Mouse (Mus musculus): Measurements from ENCODE around the gene Rtca. TPM values are rescaled to one million over a fixed set of nuclear protein-coding genes. Genes with fewer than 3 reads are reported as not detected.
A peak's percentile ranks its signal among the peaks of the same experiment; 100 is the strongest.

Gene Rtca
- polyA plus RNA-seq, 1 experiment from 2014 or later, result 60.1 TPM

DNA sequence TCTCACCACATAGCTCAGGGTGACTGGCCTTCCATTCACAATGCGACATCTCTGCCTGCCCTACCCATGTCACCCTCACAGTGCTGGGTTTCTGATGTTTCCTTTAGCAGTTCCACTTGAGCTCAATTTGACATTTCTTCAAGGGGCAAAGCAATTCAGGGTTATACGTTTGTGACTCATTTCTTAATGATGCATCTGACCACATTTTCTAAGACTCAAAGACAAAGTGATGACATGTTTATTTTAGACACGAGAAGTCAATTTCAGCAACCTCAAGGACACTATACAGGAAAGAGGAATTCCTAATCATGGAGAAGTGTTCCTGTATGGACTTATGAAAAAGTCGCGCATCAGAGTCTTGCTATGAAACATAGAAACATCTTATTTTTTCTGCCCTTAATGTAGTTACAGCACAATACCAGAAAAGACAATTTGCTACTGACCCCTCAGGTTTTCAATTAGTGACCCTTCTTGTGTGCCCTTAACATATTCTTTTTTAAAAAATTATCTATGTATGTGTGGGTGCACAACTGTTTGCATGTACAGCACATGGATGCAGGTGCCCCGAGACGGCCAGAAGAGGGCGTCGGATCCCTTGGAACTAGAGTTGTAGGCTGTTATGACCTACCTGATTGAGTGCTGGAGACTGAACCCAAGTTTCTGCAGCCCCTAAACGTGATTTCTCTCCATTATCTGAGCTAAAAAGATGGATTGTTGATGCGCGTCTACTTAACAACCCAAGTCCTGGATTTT, 4.3 kb upstream of the Rtca start:
- Histone ChIP-seq H3K27ac (no peak overlapping the region), H3K36me3 (no peaks in the 10 kb centered on the region), H3K9ac (no peak overlapping the region), H3K4me1 (peaks cover 10% of the 10 kb centered on the region; the same call in 1 of the 2 replicates), H3K9me3 (no peaks in the 10 kb centered on the region), H3K4me2 (peak overlapping the region; percentile 72), H3K4me3 (replicated peaks) (peak overlapping the region; percentile 70), H3K27me3 (replicated peaks) (no peaks in the 10 kb centered on the region)
- no peak for ATAC-seq (ENCODE audit: insufficient read depth, low FRiP score, low read depth)
- WGBS, result 37% methylated on average over 12 of the region's 12 CpGs

DNA sequence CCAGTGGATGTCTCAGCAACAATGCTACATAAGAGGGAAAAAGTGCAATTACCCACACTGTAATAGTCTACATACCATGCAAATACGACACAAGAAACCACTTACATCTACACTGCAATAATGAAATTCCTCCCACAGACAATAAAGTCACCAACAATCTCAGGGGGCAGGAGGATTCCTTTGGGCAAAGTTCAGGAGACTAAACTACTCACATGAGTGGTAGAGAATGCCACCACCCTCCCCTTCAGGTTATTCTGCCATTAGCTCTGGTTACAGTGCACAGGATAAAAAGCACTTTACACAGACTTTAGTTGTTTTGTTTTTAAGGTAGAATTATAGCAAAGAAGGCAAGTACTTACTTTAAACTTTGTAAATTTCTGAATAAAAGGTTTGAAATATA, 12.3 kb downstream of the Rtca start:
- Histone ChIP-seq H3K4me2 (no peak overlapping the region), H3K9ac (no peak overlapping the region), H3K27ac (no peak overlapping the region), H3K36me3 (peaks cover 51% of the 10 kb centered on the region), H3K4me3 (replicated peaks) (no peak overlapping the region), H3K27me3 (replicated peaks) (no peaks in the 10 kb centered on the region), H3K9me3 (no peaks in the 10 kb centered on the region), H3K4me1 (no peaks in the 10 kb centered on the region)
- no peak for ATAC-seq (ENCODE audit: insufficient read depth, low FRiP score, low read depth)
- 93% methylated on average over 1 of the region's 1 CpGs for WGBS

GRCm38 (mm10) chr3:116493658-116494057, 14.3 kb downstream of the Rtca start:
- Histone ChIP-seq H3K4me3 (replicated peaks) (no peak overlapping the region), H3K36me3 (peaks cover 44% of the 10 kb centered on the region), H3K4me2 (no peak overlapping the region), H3K4me1 (no peaks in the 10 kb centered on the region), H3K9ac (no peak overlapping the region), H3K27me3 (replicated peaks) (no peaks in the 10 kb centered on the region), H3K9me3 (no peaks in the 10 kb centered on the region), H3K27ac (no peak overlapping the region)
- WGBS, result 63% methylated on average over 5 of the region's 5 CpGs
- ATAC-seq (ENCODE audit: insufficient read depth, low FRiP score, low read depth), result no peak

DNA sequence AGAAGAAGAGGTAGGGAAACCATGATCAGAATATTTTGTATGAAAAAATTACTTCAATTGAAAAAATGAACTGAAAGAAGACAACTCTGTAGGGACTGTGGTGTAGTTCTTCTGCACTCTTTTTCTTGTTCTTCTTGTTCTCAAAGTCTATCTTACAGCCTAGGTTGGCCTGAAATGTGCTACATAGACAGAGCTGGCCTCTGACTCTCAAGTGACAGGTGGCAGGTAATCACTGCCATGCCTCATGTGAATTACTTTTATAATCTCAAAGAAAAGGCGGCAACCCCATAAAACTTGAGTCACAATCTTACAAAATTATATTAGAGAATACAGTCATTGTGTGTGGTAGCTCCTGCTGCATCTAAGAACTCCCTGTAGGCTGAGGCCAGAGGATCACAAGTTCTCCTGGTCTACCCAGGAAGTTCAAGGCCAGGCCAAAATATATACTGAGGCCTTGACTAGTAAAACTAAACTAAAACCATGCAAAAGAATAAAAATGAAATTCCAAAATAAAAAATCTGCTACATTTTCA, 16.0 kb downstream of the Rtca start:
- no peak overlapping the region for H3K4me3 ChIP-seq (replicated peaks)
- peaks cover 45% of the 10 kb centered on the region for H3K36me3 ChIP-seq
- no peak overlapping the region for H3K4me2 ChIP-seq
- no peak for ATAC-seq (ENCODE audit: insufficient read depth, low FRiP score, low read depth)
- H3K9ac ChIP-seq, result no peak overlapping the region
- no peaks in the 10 kb centered on the region for H3K9me3 ChIP-seq
- no peaks in the 10 kb centered on the region for H3K27me3 ChIP-seq (replicated peaks)
- H3K4me1 ChIP-seq, result no peaks in the 10 kb centered on the region
- no peak overlapping the region for H3K27ac ChIP-seq
- 86% methylated on average over 1 of the region's 1 CpGs for WGBS

DNA sequence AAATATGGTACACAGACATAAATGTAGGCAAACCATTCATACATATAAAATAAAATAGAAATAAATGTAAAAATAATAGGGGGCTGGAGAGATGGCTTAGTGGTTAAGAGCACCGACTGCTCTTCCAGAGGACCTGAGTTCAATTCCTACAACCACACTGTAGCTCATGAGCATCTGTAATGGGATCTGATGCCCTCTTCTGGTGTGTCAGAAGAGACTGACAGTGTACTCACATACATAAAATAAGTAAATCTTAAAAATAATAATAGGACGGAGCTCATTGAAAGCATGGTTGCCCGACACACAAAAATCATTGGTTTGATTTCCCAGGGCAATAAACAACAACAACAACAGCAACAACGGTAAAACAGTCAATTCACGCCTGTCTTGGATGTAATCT, 17.1 kb downstream of the Rtca start:
- no peak for ATAC-seq (ENCODE audit: insufficient read depth, low FRiP score, low read depth)
- H3K4me2 ChIP-seq, result no peak overlapping the region
- peaks cover 44% of the 10 kb centered on the region for H3K36me3 ChIP-seq
- H3K27ac ChIP-seq, result no peak overlapping the region
- no peak overlapping the region for H3K4me3 ChIP-seq (replicated peaks)
- no peak overlapping the region for H3K9ac ChIP-seq
- 91% methylated on average over 5 of the region's 5 CpGs for WGBS
- no peaks in the 10 kb centered on the region for H3K4me1 ChIP-seq
- H3K27me3 ChIP-seq (replicated peaks), result no peaks in the 10 kb centered on the region
- no peaks in the 10 kb centered on the region for H3K9me3 ChIP-seq

- no peaks in the 10 kb centered on the region for H3K9me3 ChIP-seq
Measured at GRCm38 (mm10) chr3:116483271-116483670, 24.7 kb downstream of the Rtca start.

DNA sequence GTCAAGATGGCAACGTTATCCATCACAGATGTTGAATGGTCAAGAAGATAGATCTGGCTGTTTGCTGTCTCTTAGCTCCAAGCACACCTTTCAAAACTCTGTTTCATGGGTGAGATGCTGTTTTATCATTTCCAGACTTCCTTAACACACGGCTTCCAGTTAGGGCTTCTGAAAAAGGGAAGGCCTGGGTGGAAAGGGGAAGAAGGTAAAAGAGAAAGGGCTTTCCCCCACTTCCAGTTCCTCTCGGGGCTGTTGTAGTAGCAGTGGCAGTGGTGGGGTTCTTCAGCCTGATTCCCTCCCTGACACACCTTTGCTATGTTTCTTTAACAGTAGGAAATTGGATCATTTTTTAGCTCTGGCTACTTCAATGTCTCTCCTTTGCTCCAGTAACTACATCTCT, 25.3 kb downstream of the Rtca start:
- no peak overlapping the region for H3K4me2 ChIP-seq
- peaks cover 2% of the 10 kb centered on the region for H3K36me3 ChIP-seq
- no peaks in the 10 kb centered on the region for H3K27me3 ChIP-seq (replicated peaks)
- no peak overlapping the region for H3K4me3 ChIP-seq (replicated peaks)
- no peak for ATAC-seq (ENCODE audit: insufficient read depth, low FRiP score, low read depth)
- H3K27ac ChIP-seq, result no peak overlapping the region
- no peaks in the 10 kb centered on the region for H3K4me1 ChIP-seq
- H3K9me3 ChIP-seq, result no peaks in the 10 kb centered on the region
- 77% methylated on average over 3 of the region's 3 CpGs for WGBS
- no peak overlapping the region for H3K9ac ChIP-seq

More at GRCm38 (mm10) chr3:116483271-116483670, 24.7 kb downstream of the Rtca start:
- Histone ChIP-seq H3K4me1 (no peaks in the 10 kb centered on the region), H3K27me3 (replicated peaks) (no peaks in the 10 kb centered on the region), H3K36me3 (peaks cover 7% of the 10 kb centered on the region), H3K4me3 (replicated peaks) (no peak overlapping the region), H3K4me2 (no peak overlapping the region), H3K9ac (no peak overlapping the region), H3K27ac (no peak overlapping the region)
- 81% methylated on average over 4 of the region's 4 CpGs for whole genome bisulfite sequencing
- no peak for ATAC-seq (ENCODE audit: insufficient read depth, low FRiP score, low read depth)

DNA sequence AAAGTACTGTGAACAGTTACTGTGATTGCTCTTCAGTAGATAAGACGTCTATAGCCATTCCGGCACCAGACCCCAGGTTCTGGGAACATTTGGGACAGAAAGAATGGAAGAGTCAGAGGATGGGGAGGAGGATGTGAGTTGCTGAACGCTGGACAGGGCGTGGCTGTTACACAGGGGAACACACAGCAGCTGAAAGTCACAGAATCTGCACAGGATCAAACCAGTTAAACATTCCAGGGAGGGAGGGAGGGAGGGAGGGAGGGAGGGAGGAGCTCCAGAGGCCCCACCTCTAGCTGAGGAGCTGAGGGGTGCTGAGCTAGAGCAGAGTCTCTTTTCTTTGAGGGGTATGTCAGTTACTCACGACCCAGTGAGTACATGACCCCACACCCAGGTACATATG, 27.1 kb downstream of the Rtca start:
- WGBS, result 32% methylated on average over 5 of the region's 5 CpGs
- H3K4me2 ChIP-seq, result no peak overlapping the region

GRCm38 (mm10) chr3:116480119-116480518, 27.9 kb downstream of the Rtca start:
- 81% methylated on average over 2 of the region's 2 CpGs for WGBS
- no peak overlapping the region for H3K9ac ChIP-seq
- H3K9me3 ChIP-seq, result no peaks in the 10 kb centered on the region
- no peaks in the 10 kb centered on the region for H3K27me3 ChIP-seq (replicated peaks)
- H3K4me1 ChIP-seq, result no peaks in the 10 kb centered on the region
- H3K36me3 ChIP-seq, result no peaks in the 10 kb centered on the region
- H3K27ac ChIP-seq, result no peak overlapping the region
- H3K4me2 ChIP-seq, result no peak overlapping the region
- no peak for ATAC-seq (ENCODE audit: insufficient read depth, low FRiP score, low read depth)
- H3K4me3 ChIP-seq (replicated peaks), result no peak overlapping the region

More for the DNA sequence above, 27.1 kb downstream of the Rtca start:
- no peaks in the 10 kb centered on the region for H3K4me1 ChIP-seq
- no peak for ATAC-seq (ENCODE audit: insufficient read depth, low FRiP score, low read depth)
- H3K4me3 ChIP-seq (replicated peaks), result no peak overlapping the region
- H3K36me3 ChIP-seq, result no peaks in the 10 kb centered on the region
- no peaks in the 10 kb centered on the region for H3K9me3 ChIP-seq
- H3K9ac ChIP-seq, result no peak overlapping the region
- no peaks in the 10 kb centered on the region for H3K27me3 ChIP-seq (replicated peaks)
- no peak overlapping the region for H3K27ac ChIP-seq

GRCm38 (mm10) chr3:116477351-116477750, 30.7 kb downstream of the Rtca start:
- H3K4me1 ChIP-seq, result no peaks in the 10 kb centered on the region
- ATAC-seq (ENCODE audit: insufficient read depth, low FRiP score, low read depth), result no peak
- H3K9me3 ChIP-seq, result no peaks in the 10 kb centered on the region
- no peak overlapping the region for H3K9ac ChIP-seq
- WGBS, result 79% methylated on average over 7 of the region's 7 CpGs
- no peak overlapping the region for H3K4me3 ChIP-seq (replicated peaks)
- H3K27ac ChIP-seq, result no peak overlapping the region
- H3K27me3 ChIP-seq (replicated peaks), result no peaks in the 10 kb centered on the region
- H3K4me2 ChIP-seq, result no peak overlapping the region
- no peaks in the 10 kb centered on the region for H3K36me3 ChIP-seq

DNA sequence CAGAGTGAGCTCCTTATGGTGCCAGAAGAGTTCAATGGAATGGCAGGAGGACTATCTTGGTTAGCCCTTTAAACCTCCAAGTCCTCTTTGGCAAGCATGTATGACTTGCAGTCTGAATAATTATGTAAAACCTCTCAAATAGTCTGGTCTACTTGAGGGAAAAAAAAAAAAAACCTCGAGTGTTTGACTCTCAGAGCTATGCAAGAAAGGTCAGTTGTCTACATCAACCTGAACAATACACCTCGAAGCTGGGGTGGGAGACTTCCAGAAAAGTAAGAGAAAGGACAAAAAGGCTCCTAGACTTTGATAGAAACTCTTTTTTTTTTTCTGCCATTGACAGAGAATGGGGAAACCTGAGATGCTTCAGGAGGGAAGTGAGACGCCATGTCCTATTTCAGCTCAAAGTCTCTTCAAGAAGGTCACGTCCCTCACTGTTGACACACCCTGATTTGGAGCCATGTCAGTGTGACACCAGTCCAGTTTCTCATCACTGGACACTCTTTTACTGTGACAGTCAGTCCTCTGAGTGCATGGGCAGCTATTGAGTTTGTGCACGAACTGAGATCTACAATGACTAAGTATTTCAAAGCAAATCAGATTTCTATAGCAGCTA, 31.2 kb downstream of the Rtca start:
- no peak overlapping the region for H3K4me2 ChIP-seq
- H3K4me3 ChIP-seq (replicated peaks), result no peak overlapping the region
- no peaks in the 10 kb centered on the region for H3K27me3 ChIP-seq (replicated peaks)
- no peaks in the 10 kb centered on the region for H3K36me3 ChIP-seq
- H3K27ac ChIP-seq, result no peak overlapping the region
- WGBS, result 58% methylated on average over 5 of the region's 5 CpGs
- no peaks in the 10 kb centered on the region for H3K4me1 ChIP-seq
- no peak overlapping the region for H3K9ac ChIP-seq
- ATAC-seq (ENCODE audit: insufficient read depth, low FRiP score, low read depth), result no peak
- H3K9me3 ChIP-seq, result no peaks in the 10 kb centered on the region

DNA sequence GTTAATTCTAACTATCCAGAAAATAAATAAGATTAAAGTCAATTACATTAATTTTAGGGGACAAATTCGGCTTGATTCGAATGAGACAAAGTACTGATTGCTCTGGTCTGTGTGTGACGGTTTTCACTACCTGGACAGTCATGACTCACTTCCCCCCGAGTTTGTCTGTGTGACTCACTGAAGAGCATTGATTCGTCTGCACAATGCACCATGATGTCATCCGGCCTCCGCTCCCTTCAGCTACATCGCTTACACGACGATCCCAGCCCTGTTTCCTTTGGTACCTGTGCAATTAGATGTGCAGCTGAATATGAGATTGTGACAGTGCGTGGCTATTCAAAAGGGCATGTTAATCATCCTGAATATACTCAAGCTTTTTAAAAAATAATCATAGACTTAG, 33.4 kb downstream of the Rtca start:
- Histone ChIP-seq H3K27me3 (replicated peaks) (no peaks in the 10 kb centered on the region), H3K4me2 (no peak overlapping the region), H3K9ac (no peak overlapping the region), H3K9me3 (no peaks in the 10 kb centered on the region), H3K4me3 (replicated peaks) (no peak overlapping the region), H3K36me3 (no peaks in the 10 kb centered on the region), H3K27ac (no peak overlapping the region), H3K4me1 (no peaks in the 10 kb centered on the region)
- WGBS, result 65% methylated on average over 11 of the region's 11 CpGs
- ATAC-seq (ENCODE audit: insufficient read depth, low FRiP score, low read depth), result no peak

Data from stomach, embryonic 15.5 days (tissue).